Mouse (Mus musculus) heart, adult 2 months (tissue): ENCODE results near the gene Znrf1. TPM values are rescaled to one million over a fixed set of nuclear protein-coding genes. Genes with fewer than 3 reads are reported as not detected.

Experiments
- DNase-seq, 2 experiments: peaks; one replicate each; pipeline ENCODE4 v3.0.0; 2021
- H3K27ac ChIP-seq: fragments of 200-600 bp; 2 replicates; pipeline ENCODE4 v1.8.1; 2022
- H3K27me3 ChIP-seq: fragments of 200-500 bp; 2 replicates; pipeline ENCODE4 v1.6.1; 2012; ENCODE audit warnings: mild to moderate bottlenecking, low read length, inconsistent platforms, mixed read lengths; ENCODE audit not compliant: control insufficient read depth, insufficient read depth
- H3K36me3 ChIP-seq: fragments of 200-500 bp; 2 replicates; pipeline ENCODE4 v1.6.1; 2012; ENCODE audit warnings: low read length, inconsistent platforms; ENCODE audit not compliant: control insufficient read depth, insufficient read depth
- H3K4me1 ChIP-seq: fragments of 200-500 bp; 2 replicates; pipeline ENCODE4 v1.6.1; 2011; ENCODE audit warnings: low read length; ENCODE audit not compliant: control insufficient read depth, insufficient read depth
- H3K4me3 ChIP-seq: fragments of 200-600 bp; 2 replicates; pipeline ENCODE4 v1.8.1; 2022
- H3K79me2 ChIP-seq: fragments of 200-500 bp; replicated peaks from 2 replicates; pipeline ENCODE4 v1.6.1; 2012; ENCODE audit warnings: mild to moderate bottlenecking, inconsistent platforms, low read length, moderate library complexity, mixed read lengths; ENCODE audit not compliant: control insufficient read depth, insufficient read depth
- H3K9ac ChIP-seq: fragments of 200-500 bp; 2 replicates; pipeline ENCODE4 v1.6.1; 2012; ENCODE audit warnings: low read depth, mild to moderate bottlenecking, control low read depth, inconsistent platforms, low read length, mixed read lengths
- CTCF ChIP-seq: fragments of 200-600 bp; IDR thresholded peaks from 2 replicates; pipeline ENCODE4 v1.8.1; 2022; ENCODE audit warnings: antibody characterized with exemption, mild to moderate bottlenecking, moderate library complexity
- EP300 ChIP-seq: fragments of 200-500 bp; IDR thresholded peaks from 2 replicates; pipeline ENCODE4 v1.6.1; 2011; ENCODE audit warnings: low read depth, low read length, control low read depth; ENCODE audit not compliant: insufficient read depth
- POLR2A ChIP-seq: fragments of 200-500 bp; IDR thresholded peaks from 2 replicates; pipeline ENCODE4 v1.6.1; 2011; ENCODE audit warnings: mild to moderate bottlenecking, low read depth, low read length, control low read depth; ENCODE audit not compliant: insufficient read depth
- WGBS: fragments of 180-500 bp; shearing (Covaris S2); methylation state at CpG from one replicate; pipeline ENCODE4 v1.1.7; 2018; 5-methylcytosine and 5-hydroxymethylcytosine counted together
- intact Hi-C: fragments of 180-260 bp; cut with DNase I; formaldehyde crosslinking; loops from one replicate; pipeline ENCODE4 v1.15.1; 2025
- polyA plus RNA-seq: library from polyadenylated mRNA; depleted of rRNA; stranded (reverse); fragments of >200 nt; gene quantifications from 2 replicates; pipeline ENCODE4 v1.2.3, GENCODE M21; 2012
- total RNA-seq, 2 experiments: library from RNA; stranded (reverse); gene quantifications; 2 replicates each; pipeline ENCODE4 v1.2.3; 2021

The Znrf1 gene
- total and polyA plus RNA-seq, 3 experiments: 54.7 to 66.7 (median 59.0) TPM

- intact Hi-C loops: loop anchor here (5.0 kb wide), 1 partner anchor 171 kb away; no protein-coding TSS in a partner anchor
- Histone ChIP-seq H3K27me3 (no peaks in the 10 kb centered on the region), H3K79me2 (peaks cover 4% of the 10 kb centered on the region), H3K4me1 (peaks cover 15% of the 10 kb centered on the region), H3K9ac (no peak overlapping the region), H3K4me3 (no peak overlapping the region), H3K27ac (no peak overlapping the region), H3K36me3 (no peaks in the 10 kb centered on the region; the same call in 1 of the 2 replicates)
- 56% methylated on average over 7 of the region's 7 CpGs for WGBS
- TF ChIP-seq CTCF (no peak), POLR2A (no peak), EP300 (no peak)
- no peak for DNase-seq
Measured at GRCm38 (mm10) chr8:111512941-111513340, 23.0 kb upstream of the Znrf1 start.

- Histone ChIP-seq H3K79me2 (peaks cover 4% of the 10 kb centered on the region), H3K27me3 (no peaks in the 10 kb centered on the region), H3K9ac (no peak overlapping the region), H3K36me3 (no peaks in the 10 kb centered on the region; the same call in 1 of the 2 replicates), H3K4me1 (peaks cover 15% of the 10 kb centered on the region), H3K4me3 (no peak overlapping the region), H3K27ac (no peak overlapping the region)
- TF ChIP-seq CTCF (no peak), EP300 (no peak), POLR2A (no peak)
- intact Hi-C loops: loop anchor here (5.0 kb wide), 1 partner anchor 171 kb away; no protein-coding TSS in a partner anchor
- no peak for DNase-seq
- WGBS: 83% methylated on average over 8 of the region's 8 CpGs
Measured at GRCm38 (mm10) chr8:111513446-111513845, 22.5 kb upstream of the Znrf1 start.

- no peak overlapping the region for H3K4me3 ChIP-seq
- WGBS: 76% methylated on average over 7 of the region's 7 CpGs
- H3K4me1 ChIP-seq: peaks cover 7% of the 10 kb centered on the region
- H3K27me3 ChIP-seq: no peaks in the 10 kb centered on the region
- intact Hi-C loops: no loop called here
- DNase-seq: no peak
- no peak overlapping the region for H3K27ac ChIP-seq
- no peaks in the 10 kb centered on the region; the same call in 1 of the 2 replicates for H3K36me3 ChIP-seq
- H3K79me2 ChIP-seq: peaks cover 7% of the 10 kb centered on the region
- no peak overlapping the region for H3K9ac ChIP-seq
- TF ChIP-seq POLR2A (no peak), CTCF (no peak), EP300 (no peak)
Measured at GRCm38 (mm10) chr8:111516451-111517035, 19.4 kb upstream of the Znrf1 start.

GRCm38 (mm10) chr8:111517466-111517865 is 18.4 kb upstream of the Znrf1 start:
- 95% methylated on average over 2 of the region's 2 CpGs for WGBS
- Histone ChIP-seq H3K79me2 (peaks cover 5% of the 10 kb centered on the region), H3K4me1 (peaks cover 5% of the 10 kb centered on the region), H3K27ac (no peak overlapping the region), H3K4me3 (no peak overlapping the region), H3K36me3 (no peaks in the 10 kb centered on the region; the same call in 1 of the 2 replicates), H3K27me3 (no peaks in the 10 kb centered on the region), H3K9ac (no peak overlapping the region)
- DNase-seq: no peak
- intact Hi-C loops: no loop called here
- TF ChIP-seq CTCF (no peak), EP300 (no peak), POLR2A (no peak)

- Histone ChIP-seq H3K36me3 (no peaks in the 10 kb centered on the region), H3K79me2 (peaks cover 4% of the 10 kb centered on the region; the same call in 1 of the 2 replicates), H3K4me3 (peak within 1 kb of the TSS; percentile 62), H3K27me3 (no peaks in the 10 kb centered on the region), H3K27ac (peak within 1 kb of the TSS; percentile 81), H3K9ac (peak within 1 kb of the TSS; percentile 57), H3K4me1 (peaks cover 1% of the 10 kb centered on the region; the same call in 1 of the 2 replicates)
- intact Hi-C loops: loop anchor here (5.0 kb wide), 1 partner anchor 120 kb away; the partner anchor contains the start of gene Zfp1
- TF ChIP-seq POLR2A (peak; percentile 42), CTCF (peak; percentile 45), EP300 (no peak)
- 1% methylated on average over 34 of the region's 34 CpGs for WGBS
- peak; percentile 94 to 97 for DNase-seq
Measured at GRCm38 (mm10) chr8:111521713-111522429, 14.0 kb upstream of the Znrf1 start, which contains the start of gene Wdr59. Gene Wdr59, minus strand, starts transcription at chr8:111522092.
